Mouse (Mus musculus) kidney, adult 2 months (tissue): ENCODE measurements around the gene Fxyd3. TPM values are rescaled to one million over a fixed set of nuclear protein-coding genes. Genes with fewer than 3 reads are reported as not detected.

Experiments
- DNase-seq: peaks from one replicate; pipeline ENCODE4 v3.0.0; 2021
- H3K27ac ChIP-seq: fragments of 200-500 bp; 2 replicates; pipeline ENCODE4 v1.5.1; 2012; ENCODE audit warnings: low read depth, low read length, control low read depth, inconsistent platforms; ENCODE audit not compliant: insufficient read depth
- H3K27me3 ChIP-seq: fragments of 200-500 bp; replicated peaks from 2 replicates; pipeline ENCODE4 v1.6.1; 2012; ENCODE audit warnings: mild to moderate bottlenecking, moderate library complexity, low read length, inconsistent platforms; ENCODE audit not compliant: control insufficient read depth, insufficient read depth
- H3K36me3 ChIP-seq: fragments of 200-500 bp; 2 replicates; pipeline ENCODE4 v1.6.1; 2012; ENCODE audit warnings: mild to moderate bottlenecking, moderate library complexity, low read length, inconsistent platforms; ENCODE audit not compliant: control insufficient read depth, insufficient read depth
- H3K4me1 ChIP-seq: fragments of 200-500 bp; 2 replicates; pipeline ENCODE4 v1.6.1; 2011; ENCODE audit warnings: low read length; ENCODE audit not compliant: control insufficient read depth, insufficient read depth
- H3K4me3 ChIP-seq: fragments of 200-500 bp; 2 replicates; pipeline ENCODE4 v1.5.1; 2011; ENCODE audit warnings: mild to moderate bottlenecking, low read depth, low read length, control low read depth; ENCODE audit not compliant: insufficient read depth
- CTCF ChIP-seq: fragments of 200-500 bp; conservative IDR thresholded peaks from 2 replicates; pipeline ENCODE4 v1.5.1; 2011; ENCODE audit warnings: low read depth, mild to moderate bottlenecking, control low read depth, low read length, moderate library complexity, mixed read lengths; ENCODE audit not compliant: insufficient read depth, insufficient read length
- POLR2A ChIP-seq: fragments of 200-500 bp; IDR thresholded peaks from one replicate; pipeline ENCODE4 v1.6.1; 2011; ENCODE audit warnings: low read depth, low read length, control low read depth
- WGBS: fragments of 180-500 bp; shearing (Covaris S2); methylation state at CpG from one replicate; pipeline ENCODE4 v1.1.7; 2018; 5-methylcytosine and 5-hydroxymethylcytosine counted together
- polyA plus RNA-seq: library from polyadenylated mRNA; depleted of rRNA; stranded (reverse); fragments of >200 nt; gene quantifications from 2 replicates; pipeline ENCODE4 v1.2.3, GENCODE M21; 2012

The Fxyd3 gene
- polyA plus RNA-seq, 1 experiment: 4.8 TPM

- Histone ChIP-seq H3K4me3 (no peak overlapping the region), H3K27ac (no peak overlapping the region), H3K27me3 (no peaks in the 10 kb centered on the region), H3K4me1 (no peaks in the 10 kb centered on the region), H3K36me3 (no peaks in the 10 kb centered on the region)
- no peak for DNase-seq
- 8% methylated on average over 9 of the region's 9 CpGs for WGBS
- TF ChIP-seq CTCF (no peak), POLR2A (no peak)
These were observed 25.6 kb downstream of the Fxyd3 start for GRCm38 (mm10) chr7:31050921-31051320.

- no peak overlapping the region for H3K4me3 ChIP-seq
These were observed 26.0 kb downstream of the Fxyd3 start for GRCm38 (mm10) chr7:31050487-31050886.

GRCm38 (mm10) chr7:31049846-31050281 is 26.6 kb downstream of the Fxyd3 start:
- Histone ChIP-seq H3K4me3 (no peak overlapping the region), H3K27me3 (no peaks in the 10 kb centered on the region), H3K4me1 (no peaks in the 10 kb centered on the region), H3K27ac (no peak overlapping the region), H3K36me3 (no peaks in the 10 kb centered on the region)
- WGBS: 5% methylated on average over 12 of the region's 15 CpGs
- no peak for TF ChIP-seq POLR2A
- TF ChIP-seq CTCF: no peak
- no peak for DNase-seq

More at GRCm38 (mm10) chr7:31050487-31050886, 26.0 kb downstream of the Fxyd3 start:
- no peaks in the 10 kb centered on the region for H3K4me1 ChIP-seq
- 10% methylated on average over 6 of the region's 6 CpGs for WGBS
- DNase-seq: no peak
- TF ChIP-seq POLR2A: no peak
- no peak for TF ChIP-seq CTCF
- H3K27ac ChIP-seq: no peak overlapping the region
- no peaks in the 10 kb centered on the region for H3K27me3 ChIP-seq
- H3K36me3 ChIP-seq: no peaks in the 10 kb centered on the region

- 0 out of 2 replicates have a peak, but pooled peaks have one; percentile 3 for TF ChIP-seq CTCF
- no peak for TF ChIP-seq POLR2A
- no peaks in the 10 kb centered on the region for H3K36me3 ChIP-seq
- H3K27ac ChIP-seq: no peak overlapping the region
- no peaks in the 10 kb centered on the region for H3K27me3 ChIP-seq
- no peak overlapping the region for H3K4me3 ChIP-seq
- H3K4me1 ChIP-seq: no peaks in the 10 kb centered on the region
- DNase-seq: no peak
- 22% methylated on average over 5 of the region's 5 CpGs for WGBS
These were observed 27.2 kb downstream of the Fxyd3 start for GRCm38 (mm10) chr7:31049135-31049845.

GRCm38 (mm10) chr7:31042431-31042910 is 34.0 kb downstream of the Fxyd3 start, which contains the start of gene Fxyd5:
Gene Fxyd5, minus strand, starts transcription at chr7:31042481.
- no peaks in the 10 kb centered on the region for H3K27me3 ChIP-seq
- no peaks in the 10 kb centered on the region for H3K4me1 ChIP-seq
- WGBS: 43% methylated on average over 10 of the region's 10 CpGs
- DNase-seq: no peak
- H3K27ac ChIP-seq: peak within 1 kb of the TSS; percentile 61
- peak within 1 kb of the TSS; percentile 50 for H3K4me3 ChIP-seq
- H3K36me3 ChIP-seq: no peaks in the 10 kb centered on the region
- TF ChIP-seq POLR2A: no peak

- 1% methylated on average over 28 of the region's 28 CpGs for WGBS
- H3K36me3 ChIP-seq: no peaks in the 10 kb centered on the region
- peak; percentile 72 for DNase-seq
- no peaks in the 10 kb centered on the region for H3K4me1 ChIP-seq
- H3K27ac ChIP-seq: peak overlapping the region; percentile 61
- peak overlapping the region; percentile 50 for H3K4me3 ChIP-seq
- TF ChIP-seq CTCF (no peak), POLR2A (no peak)
- no peaks in the 10 kb centered on the region for H3K27me3 ChIP-seq
These were observed 34.7 kb downstream of the Fxyd3 start for GRCm38 (mm10) chr7:31041662-31042315.

- Histone ChIP-seq H3K27ac (no peak overlapping the region), H3K36me3 (no peaks in the 10 kb centered on the region), H3K27me3 (no peaks in the 10 kb centered on the region), H3K4me1 (no peaks in the 10 kb centered on the region), H3K4me3 (peak overlapping the region; percentile 50)
- no peak for TF ChIP-seq POLR2A
- no peak for TF ChIP-seq CTCF
- 43% methylated on average over 8 of the region's 8 CpGs for WGBS
- no peak for DNase-seq
These were observed 35.5 kb downstream of the Fxyd3 start for GRCm38 (mm10) chr7:31041023-31041407.
